20 mouse cellular contexts compared by ENCODE assay signal in the genomic region with DNA sequence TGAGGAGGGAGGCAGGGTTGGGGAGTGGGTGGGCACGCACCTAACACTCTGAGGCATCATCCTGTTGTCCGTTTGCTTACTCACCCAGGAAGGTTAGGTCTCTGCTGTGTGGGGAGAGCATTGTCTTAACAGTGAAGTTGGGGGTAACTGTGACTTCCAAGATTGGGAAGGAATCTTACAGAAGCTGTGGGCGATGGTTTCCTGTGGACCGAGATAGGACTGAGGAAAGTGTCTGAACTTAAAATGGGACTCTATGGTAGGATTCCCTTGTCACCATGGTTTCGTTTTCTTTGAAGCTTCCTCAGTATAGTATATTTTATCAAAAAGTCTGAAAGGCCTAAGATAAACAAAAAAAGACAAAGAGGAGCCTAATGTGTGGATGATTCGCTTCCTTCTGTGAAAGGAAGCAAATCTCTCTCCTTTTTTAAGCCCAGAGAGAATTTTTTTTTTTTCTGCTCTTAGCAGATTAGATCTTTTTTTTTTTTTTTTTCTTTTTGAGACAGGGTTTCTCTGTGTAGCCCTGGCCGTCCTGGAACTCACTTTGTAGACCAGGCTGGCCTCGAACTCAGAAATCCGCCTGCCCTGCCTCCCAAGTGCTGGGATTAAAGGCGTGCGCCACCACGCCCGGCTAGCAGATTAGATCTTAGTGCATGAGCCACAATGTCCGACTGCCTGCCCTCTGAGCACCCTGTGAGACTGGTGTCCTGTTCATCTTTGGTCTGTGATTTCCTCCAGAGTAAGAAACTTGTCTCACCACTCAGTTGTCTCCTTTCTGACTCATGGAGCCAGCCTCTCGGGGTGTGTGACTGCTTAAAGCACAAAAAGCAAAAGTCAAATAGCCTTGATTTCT.
DNase-seq lines count a peak whose midpoint lies in the region; ATAC-seq lines count a peak whose summit lies in the region.
"Had no signal": no experiment of that assay in that cellular context is flagged by ENCODE, and none has a peak within 500 bp of the region (broad histone marks: within the 10 kb centered on the region; RNA-seq: fewer than 3 reads in every experiment).

No protein-coding gene starts in this region.

- H3K9me3 ChIP-seq in heart, embryonic 16.5 days (replicated peaks; ENCODE audit: control insufficient read depth, low read length), result no peaks in the 10 kb centered on the region
- no peaks in the 10 kb centered on the region for H3K9me3 ChIP-seq in midbrain, embryonic 12.5 days
- H3K9me3 ChIP-seq in midbrain, embryonic 11.5 days (ENCODE audit: control insufficient read depth, low read length), result no peaks in the 10 kb centered on the region
- H3K9me3 ChIP-seq: embryonic facial prominence, embryonic 12.5 days; forebrain, embryonic 13.5 days; neural tube, embryonic 12.5 days had no signal

- H3K27me3 ChIP-seq in heart, embryonic 16.5 days (ENCODE audit: control insufficient read depth, insufficient read depth, low read length), result no peaks in the 10 kb centered on the region
- no peaks in the 10 kb centered on the region for H3K27me3 ChIP-seq in midbrain, embryonic 12.5 days
- no peaks in the 10 kb centered on the region for H3K27me3 ChIP-seq in midbrain, embryonic 11.5 days (ENCODE audit: control insufficient read depth, insufficient read depth, low read length)
- H3K27me3 ChIP-seq: CH12.LX; embryonic facial prominence, embryonic 12.5 days; forebrain, embryonic 13.5 days; limb, embryonic 12.5 days; neural tube, embryonic 12.5 days had no signal

- no peak overlapping the region for H3K4me2 ChIP-seq in heart, embryonic 16.5 days (ENCODE audit: low read depth, low read length)
- H3K4me2 ChIP-seq in midbrain, embryonic 12.5 days (replicated peaks), result no peak overlapping the region
- no peak overlapping the region for H3K4me2 ChIP-seq in midbrain, embryonic 11.5 days
- H3K4me2 ChIP-seq: embryonic facial prominence, embryonic 12.5 days; forebrain, embryonic 13.5 days; limb, embryonic 12.5 days; neural tube, embryonic 12.5 days had no signal

- ATAC-seq in heart, embryonic 16.5 days (replicated peaks; ENCODE audit: extremely low read depth, insufficient read depth, low FRiP score), result no peak
- no peak for ATAC-seq in midbrain, embryonic 12.5 days (ENCODE audit: low FRiP score, low read depth)
- ATAC-seq in midbrain, embryonic 11.5 days (ENCODE audit: low FRiP score), result no peak
- no peak for ATAC-seq in monocyte, adult 5-6 weeks (replicated peaks; ENCODE audit: insufficient number of reproducible peaks, low FRiP score, low TSS enrichment, poor library complexity, severe bottlenecking)
- ATAC-seq: forebrain, embryonic 13.5 days; lung, postnatal 0 days had no signal

- H3K27ac ChIP-seq in heart, embryonic 16.5 days (ENCODE audit: low read length), result peak overlapping the region; percentile 23
- 0 out of 2 replicates have a peak overlapping the region, but pooled peaks have one; percentile 8 for H3K27ac ChIP-seq in midbrain, embryonic 12.5 days (replicated peaks)
- H3K27ac ChIP-seq in midbrain, embryonic 11.5 days (ENCODE audit: low read depth, low read length), result no peak overlapping the region
- H3K27ac ChIP-seq in brown adipose tissue, adult 24 weeks (replicated peaks; ENCODE audit: low read depth, low read length), result peak overlapping the region; percentile 6; the same call in 1 of the 2 replicates
- H3K27ac ChIP-seq: embryonic facial prominence, embryonic 12.5 days; forebrain, embryonic 13.5 days; kidney, postnatal 0 days; limb, embryonic 12.5 days; neural tube, embryonic 12.5 days had no signal

- no peak for DNase-seq in heart, adult 8-10 months (ENCODE audit: low spot score)
- no peak for DNase-seq in midbrain, embryonic 11.5 days (ENCODE audit: low spot score, missing footprints)
- no peak for DNase-seq in urinary bladder, postnatal 10 days (ENCODE audit: low spot score)
- DNase-seq: cerebellum, adult 9-11 months; gastrocnemius, postnatal 14 days; kidney, adult 18-20 months; right cerebral cortex, adult 18-20 months; thymus, postnatal 14 days had no signal

- H3K4me3 ChIP-seq in heart, embryonic 16.5 days (ENCODE audit: low read length), result no peak overlapping the region
- H3K4me3 ChIP-seq in midbrain, embryonic 12.5 days, result no peak overlapping the region
- H3K4me3 ChIP-seq in midbrain, embryonic 11.5 days (ENCODE audit: low read depth, low read length), result no peak overlapping the region
- no peak overlapping the region for H3K4me3 ChIP-seq in brown adipose tissue, adult 24 weeks (ENCODE audit: insufficient read depth, low read depth, low read length)
- H3K4me3 ChIP-seq: embryonic facial prominence, embryonic 12.5 days; erythroblast, embryonic 14.5 days; forebrain, embryonic 13.5 days; limb, embryonic 12.5 days; neural tube, embryonic 12.5 days had no signal

- H3K4me1 ChIP-seq in heart, embryonic 16.5 days (ENCODE audit: control insufficient read depth, insufficient read depth, low read length), result peaks cover 28% of the 10 kb centered on the region
- peaks cover 21% of the 10 kb centered on the region for H3K4me1 ChIP-seq in midbrain, embryonic 12.5 days
- H3K4me1 ChIP-seq in midbrain, embryonic 11.5 days (ENCODE audit: control insufficient read depth, insufficient read depth, low read length), result peaks cover 11% of the 10 kb centered on the region
- H3K4me1 ChIP-seq in brown adipose tissue, adult 24 weeks (ENCODE audit: control insufficient read depth, insufficient read depth, insufficient read length, low read length), result peaks cover 5% of the 10 kb centered on the region; the same call in 1 of the 2 replicates

- H3K9ac ChIP-seq in heart, embryonic 16.5 days (ENCODE audit: low read length), result no peak overlapping the region
- H3K9ac ChIP-seq in midbrain, embryonic 12.5 days (replicated peaks), result no peak overlapping the region
- H3K9ac ChIP-seq in midbrain, embryonic 11.5 days (ENCODE audit: low read length), result no peak overlapping the region
- H3K9ac ChIP-seq: embryonic facial prominence, embryonic 12.5 days; forebrain, embryonic 13.5 days; limb, embryonic 12.5 days; neural tube, embryonic 12.5 days had no signal

- WGBS in heart, embryonic 16.5 days, result 71% methylated on average over 15 of the region's 15 CpGs
- 85% methylated on average over 15 of the region's 15 CpGs for WGBS in midbrain, embryonic 12.5 days
- WGBS in midbrain, embryonic 11.5 days, result 90% methylated on average over 15 of the region's 15 CpGs

- 0 out of 2 replicates have a peak, but pooled peaks cover 5% of the 10 kb centered on the region for H3K36me3 ChIP-seq in heart, embryonic 16.5 days (ENCODE audit: control insufficient read depth, insufficient read depth)
- peaks cover 16% of the 10 kb centered on the region for H3K36me3 ChIP-seq in midbrain, embryonic 12.5 days
- no peaks in the 10 kb centered on the region for H3K36me3 ChIP-seq in midbrain, embryonic 11.5 days (ENCODE audit: control insufficient read depth, insufficient read depth, low read length)
